Mouse (Mus musculus) layer of hippocampus, adult 9-11 months (tissue): ENCODE measurements around the gene Fndc3a.
A peak's percentile ranks its signal among the peaks of the same experiment; 100 is the strongest.

Experiments
- DNase-seq: peaks from one replicate; pipeline ENCODE4 v3.0.0; 2022

The Fndc3a gene

DNA sequence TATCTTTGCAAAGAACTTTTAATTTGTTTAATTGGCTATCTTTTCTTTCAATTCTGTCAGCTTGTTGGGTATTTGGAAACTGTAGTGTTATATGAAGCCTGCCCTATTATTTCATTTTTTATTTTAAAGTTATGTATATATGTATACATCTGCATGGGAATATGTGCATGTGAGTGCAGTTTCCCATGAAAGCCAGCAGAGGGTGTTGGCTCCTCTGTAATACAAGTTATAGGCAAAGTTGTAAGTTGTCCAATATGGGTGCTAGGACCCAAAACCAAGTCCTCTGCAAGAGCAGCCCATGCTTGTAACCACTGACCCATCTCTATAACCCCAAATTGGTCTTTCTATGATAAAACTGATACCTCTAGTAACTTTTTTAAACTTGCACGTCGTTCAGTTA lies 38.8 kb downstream of the Fndc3a start:
- DNase-seq, result no peak

DNA sequence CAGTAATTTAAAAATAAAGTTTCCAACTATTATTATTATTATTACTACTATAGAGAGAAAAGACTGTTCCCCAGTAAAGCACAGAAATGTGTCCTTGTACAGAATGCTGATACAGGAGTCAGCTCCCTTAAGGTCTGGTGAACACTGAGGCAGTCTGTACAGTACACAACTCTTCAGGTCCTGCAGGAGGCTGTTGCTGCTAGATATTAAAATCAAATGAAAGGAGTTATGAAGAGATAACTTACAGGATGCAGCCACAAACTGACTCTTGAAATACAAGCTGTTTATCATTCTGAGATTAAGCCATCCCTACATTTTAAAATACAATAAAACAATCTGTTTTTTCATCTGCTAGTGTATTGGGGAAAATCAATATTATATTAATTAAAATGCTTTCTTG lies 60.5 kb downstream of the Fndc3a start:
- DNase-seq, result no peak

DNA sequence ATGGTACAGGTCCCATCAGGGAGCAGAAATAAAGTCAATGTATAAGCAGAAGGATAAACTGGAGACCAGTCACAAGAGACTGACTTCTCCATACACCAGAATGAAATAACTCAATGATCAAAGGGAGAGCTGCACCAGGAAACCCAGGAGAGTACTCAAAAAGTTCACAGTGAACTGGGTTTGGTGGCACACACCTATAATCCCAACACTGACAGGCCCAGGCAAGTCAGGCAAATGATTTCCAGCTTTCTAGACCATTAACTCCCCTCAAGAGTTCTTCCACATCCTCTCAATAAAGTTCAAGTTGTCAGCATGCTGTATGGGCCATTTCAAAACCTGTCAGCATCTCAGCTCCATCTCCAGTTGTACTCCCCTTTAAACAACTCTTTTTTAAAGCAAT lies 64.3 kb downstream of the Fndc3a start:
- no peak for DNase-seq

DNA sequence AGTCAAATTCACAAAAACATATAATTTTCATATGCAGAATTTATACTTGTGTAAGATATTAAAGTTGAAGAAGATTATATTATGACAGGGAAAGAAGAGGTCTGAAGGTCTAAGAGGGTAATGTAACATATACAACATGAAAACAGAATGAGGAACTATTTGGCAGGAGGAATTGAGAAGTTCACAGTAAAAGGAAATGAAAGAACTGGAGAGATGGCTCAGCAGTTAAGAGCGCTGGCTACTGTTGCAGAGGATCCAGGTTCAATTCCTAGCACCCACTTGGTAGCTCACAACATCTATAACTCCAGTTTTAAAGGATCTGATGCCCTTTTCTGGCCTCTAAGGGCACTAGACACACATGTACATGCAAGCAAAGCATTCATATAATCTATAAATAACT lies 65.2 kb downstream of the Fndc3a start:
- no peak for DNase-seq

DNA sequence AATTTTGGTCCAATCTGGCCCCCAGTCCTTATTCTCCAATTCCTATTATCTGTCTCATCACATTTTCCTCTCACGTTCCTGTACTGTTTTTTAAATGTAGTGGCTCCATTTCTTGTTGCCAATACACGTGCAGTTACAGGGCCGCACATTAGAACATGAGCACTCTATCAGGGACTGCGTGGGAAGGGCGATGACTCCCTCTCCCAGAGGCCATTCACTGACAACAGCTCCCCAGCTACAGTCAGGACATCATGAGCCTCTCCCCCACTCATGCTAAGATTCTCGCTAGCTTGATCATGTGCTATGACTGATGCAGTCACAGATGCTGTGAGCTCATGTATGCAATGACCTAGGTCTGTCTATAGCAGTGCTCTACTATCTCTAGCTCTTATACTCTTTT lies 71.3 kb downstream of the Fndc3a start:
- no peak for DNase-seq

DNA sequence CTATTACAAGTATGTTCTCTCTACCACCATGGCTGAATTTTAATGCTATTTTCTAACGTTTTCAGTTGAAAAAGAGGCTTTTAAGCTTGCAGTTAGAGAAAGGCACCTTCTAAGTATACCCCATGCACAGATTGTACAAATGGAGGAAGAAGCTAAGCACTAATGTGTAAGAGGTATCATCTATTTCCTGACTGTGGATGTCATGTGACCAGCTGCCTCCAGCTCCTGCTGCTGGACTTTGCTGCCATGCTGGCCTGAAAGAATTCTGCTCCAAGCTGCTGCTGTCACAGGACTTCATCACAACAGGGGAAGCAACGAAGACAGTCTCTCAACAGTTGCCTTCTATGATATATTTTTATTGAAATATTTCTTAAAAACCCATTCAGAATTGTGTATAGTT lies 76.2 kb downstream of the Fndc3a start:
- DNase-seq, result no peak

DNA sequence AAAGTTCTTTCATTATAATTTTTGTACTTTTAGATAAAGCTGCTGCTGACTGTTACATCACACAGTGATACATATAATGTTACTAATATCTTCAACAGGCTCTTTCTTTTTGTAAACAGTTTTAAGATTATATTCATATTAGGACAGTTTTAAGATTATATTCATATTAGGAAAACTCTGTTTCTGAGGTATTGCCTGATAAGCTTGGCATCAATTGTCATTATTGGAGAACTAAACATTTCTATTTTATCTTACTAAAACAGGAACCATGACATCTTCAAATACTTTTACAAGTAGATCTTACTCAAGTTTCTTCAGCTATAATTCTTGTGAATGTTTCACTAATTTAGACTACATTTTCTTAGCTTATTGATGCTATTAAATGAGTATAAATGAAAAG lies 84.4 kb downstream of the Fndc3a start:
- no peak for DNase-seq

DNA sequence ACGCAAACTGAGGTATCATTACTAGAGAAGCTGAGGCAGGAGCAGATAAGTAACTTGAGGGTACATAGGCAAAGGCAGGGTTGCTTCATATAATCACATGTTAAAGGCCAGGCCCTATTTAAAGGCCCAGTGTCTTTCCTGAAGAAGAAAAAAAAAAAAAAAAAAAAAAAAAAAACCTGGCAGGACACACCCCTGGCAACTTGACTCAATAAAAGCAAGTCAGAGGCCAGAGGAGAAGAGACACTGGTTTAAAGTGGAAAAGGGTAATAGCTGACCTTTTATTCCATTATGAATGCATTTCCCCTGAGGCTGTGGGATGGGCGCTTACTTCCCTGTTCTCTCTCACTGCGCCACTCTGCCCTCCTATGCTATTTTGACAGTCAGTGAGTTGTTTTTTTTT lies 105.7 kb downstream of the Fndc3a start:
- no peak for DNase-seq

DNA sequence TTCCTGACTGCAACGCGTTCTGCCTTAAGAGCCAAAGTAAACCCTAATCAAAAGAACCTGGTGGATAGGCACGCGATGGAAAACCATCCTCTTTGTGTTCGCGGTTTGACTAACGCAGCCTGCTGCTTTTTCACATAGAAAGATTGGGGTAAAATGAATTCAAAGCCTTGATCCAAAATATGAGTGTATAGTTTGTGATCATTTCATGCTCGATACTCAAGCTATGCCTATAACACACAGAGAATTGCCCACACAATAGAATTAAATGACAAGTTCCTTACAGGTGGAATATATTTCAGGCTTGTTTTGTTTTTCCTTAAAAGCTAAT lies 106.6 kb downstream of the Fndc3a start:
- DNase-seq, result no peak

DNA sequence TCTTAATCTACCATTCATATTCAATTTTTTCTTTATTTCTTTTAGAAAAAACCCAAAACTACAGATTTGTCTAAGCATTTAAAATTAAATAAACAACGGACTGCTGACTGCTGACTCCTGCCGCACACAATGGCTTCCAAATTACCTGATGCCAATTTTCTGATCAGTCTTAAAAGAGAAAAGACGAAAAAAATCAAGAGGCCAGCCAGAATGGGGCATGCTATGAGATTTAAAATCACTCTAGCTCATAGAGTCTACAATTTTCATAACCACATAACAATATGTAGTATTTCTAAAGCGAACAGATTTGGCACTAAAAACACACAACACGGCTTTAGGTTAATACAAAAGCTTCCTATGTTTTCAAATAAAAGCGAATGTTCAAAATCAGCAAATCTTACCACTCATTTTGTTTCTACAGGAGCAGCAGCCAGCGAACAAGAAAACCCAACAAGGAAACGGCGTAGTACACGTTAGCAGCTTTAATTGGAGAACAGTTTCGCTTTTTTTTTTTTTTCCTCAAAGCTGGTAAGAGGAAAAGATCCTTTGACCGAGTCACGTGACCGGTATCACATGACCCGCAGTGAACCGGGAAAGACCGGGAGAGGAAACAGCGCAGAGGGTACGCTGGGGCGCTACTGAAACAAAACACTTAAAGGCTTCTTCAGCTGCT lies 107.1 kb downstream of the Fndc3a start:
- DNase-seq, result peak; percentile 92

DNA sequence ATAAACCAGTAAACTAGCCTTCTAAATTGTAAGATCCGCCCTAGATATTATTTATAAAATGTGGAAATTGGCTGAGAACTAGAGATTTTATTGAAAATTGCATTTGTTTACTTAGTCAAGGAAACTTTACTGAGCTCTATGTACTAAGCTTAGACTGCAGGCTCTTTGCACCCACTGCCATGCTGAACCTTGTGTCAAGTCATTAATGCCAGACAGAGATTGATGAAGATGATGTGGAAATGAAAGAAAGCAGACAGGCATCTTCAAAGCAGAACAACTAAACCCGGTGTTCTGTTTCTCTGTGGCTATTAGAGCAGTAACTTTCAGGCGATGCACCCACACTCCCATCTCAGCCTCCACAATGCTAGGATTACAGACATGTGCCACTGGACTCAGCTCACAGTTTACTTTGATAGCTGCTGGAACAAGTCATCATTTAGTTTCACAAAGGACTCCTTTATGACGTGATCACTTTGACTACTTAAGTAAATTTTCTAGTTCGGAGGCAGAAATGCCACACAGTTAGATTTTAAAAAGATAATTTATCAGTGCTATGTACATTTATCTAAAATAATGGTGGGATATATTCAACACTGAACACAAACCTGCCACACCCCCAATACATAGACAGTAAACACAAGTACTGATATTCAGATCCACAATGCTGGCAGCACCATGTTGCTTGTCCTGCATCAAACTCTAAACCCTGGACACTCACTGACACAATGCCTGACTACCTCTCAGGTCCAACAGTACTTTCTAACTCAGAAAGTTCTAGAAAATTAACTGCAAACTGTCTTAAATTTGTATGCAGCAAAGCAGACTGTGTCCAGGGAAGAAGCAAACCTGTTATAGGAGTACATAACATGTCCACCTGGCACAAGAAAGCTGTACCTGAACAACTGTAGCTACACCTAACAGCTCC lies 108.2 kb downstream of the Fndc3a start:
- DNase-seq, result no peak

DNA sequence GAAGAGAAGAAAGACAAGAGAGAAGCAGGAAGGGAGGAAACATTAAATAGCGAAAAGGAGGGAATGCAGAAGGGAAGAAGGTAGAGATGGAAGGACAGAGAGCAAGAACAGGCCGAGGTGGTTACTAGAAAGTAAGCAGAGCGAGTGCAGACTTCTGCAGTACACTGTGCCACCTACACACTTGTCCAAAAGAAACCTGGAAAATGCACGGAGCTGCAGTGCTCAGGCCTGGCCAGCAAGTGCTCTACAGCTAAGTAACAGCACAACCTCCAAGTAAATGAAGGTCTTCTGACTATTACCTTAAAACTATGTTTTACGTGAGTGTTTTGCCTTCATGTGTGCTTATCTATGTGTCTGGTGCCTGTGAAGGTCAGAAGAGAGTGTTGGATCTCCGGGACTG lies 109.4 kb downstream of the Fndc3a start:
- DNase-seq, result no peak

DNA sequence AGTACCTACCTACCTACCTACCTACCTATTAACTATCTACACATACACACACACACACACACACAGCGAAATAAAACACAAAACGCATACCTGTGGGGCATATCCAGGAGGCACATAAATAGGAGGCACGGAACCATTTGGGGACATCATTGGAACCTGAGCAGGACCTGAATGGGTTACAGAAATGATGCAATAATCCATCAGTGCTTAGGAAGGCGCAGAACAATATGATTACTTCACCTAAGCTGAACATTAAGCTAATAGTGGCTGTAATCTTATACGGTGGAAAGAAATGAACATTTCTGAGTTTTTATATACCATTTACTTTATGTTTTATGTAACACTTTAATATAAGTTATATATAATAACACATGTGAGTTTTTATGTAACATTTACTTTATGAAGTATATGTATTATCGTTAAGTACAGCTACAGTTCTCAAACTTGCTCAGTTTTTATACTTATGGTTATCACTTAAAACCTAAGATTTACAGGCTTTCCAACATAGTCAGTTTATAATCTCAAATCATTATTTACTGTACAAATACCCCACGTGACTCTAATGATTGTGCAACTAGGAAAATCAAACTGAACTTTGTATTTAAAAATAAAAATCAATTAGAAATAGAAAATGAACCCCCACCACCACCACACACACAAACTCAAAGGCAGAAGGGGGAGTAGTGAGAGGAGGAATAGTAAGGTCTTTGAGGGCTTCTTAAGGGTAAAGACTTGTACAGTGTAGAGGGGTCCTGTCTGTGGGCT lies 110.6 kb downstream of the Fndc3a start:
- DNase-seq, result no peak

DNA sequence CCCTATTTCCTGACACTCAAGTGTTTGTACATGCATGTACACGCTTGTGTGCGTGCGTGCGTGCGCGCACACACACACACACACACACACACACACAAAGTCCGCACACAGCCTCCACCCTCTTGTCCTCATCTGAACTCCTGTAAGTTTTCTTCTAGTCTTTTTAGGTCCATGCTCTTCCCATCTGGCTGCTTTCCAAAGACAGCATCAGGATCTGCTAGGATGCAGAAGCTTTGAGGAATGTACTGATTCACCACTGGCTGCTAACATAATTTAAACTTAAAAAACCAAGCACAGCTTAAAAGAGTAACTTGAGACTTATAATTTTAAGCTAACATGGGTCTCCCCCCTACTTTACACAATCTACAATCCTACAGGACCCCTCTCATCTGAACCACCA lies 115.6 kb downstream of the Fndc3a start:
- no peak for DNase-seq

DNA sequence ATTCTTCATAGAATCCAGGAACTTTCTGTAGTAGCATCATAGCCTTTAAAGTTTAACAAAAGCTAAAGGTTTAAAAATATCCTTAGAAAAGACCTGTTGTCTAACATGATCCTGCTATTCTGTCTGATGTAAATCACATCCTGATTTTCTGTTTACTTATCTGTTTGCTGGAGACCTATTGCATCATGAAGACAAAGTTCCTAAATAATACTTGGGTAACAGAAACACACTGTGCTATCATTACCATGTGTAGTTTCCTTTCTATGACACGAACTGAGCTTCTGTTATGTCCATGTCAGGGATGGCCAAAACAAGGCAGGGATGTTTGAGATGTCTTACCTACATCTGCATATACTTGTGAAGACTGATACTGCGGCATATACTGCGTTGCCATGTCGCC lies 120.4 kb downstream of the Fndc3a start:
- DNase-seq, result no peak

DNA sequence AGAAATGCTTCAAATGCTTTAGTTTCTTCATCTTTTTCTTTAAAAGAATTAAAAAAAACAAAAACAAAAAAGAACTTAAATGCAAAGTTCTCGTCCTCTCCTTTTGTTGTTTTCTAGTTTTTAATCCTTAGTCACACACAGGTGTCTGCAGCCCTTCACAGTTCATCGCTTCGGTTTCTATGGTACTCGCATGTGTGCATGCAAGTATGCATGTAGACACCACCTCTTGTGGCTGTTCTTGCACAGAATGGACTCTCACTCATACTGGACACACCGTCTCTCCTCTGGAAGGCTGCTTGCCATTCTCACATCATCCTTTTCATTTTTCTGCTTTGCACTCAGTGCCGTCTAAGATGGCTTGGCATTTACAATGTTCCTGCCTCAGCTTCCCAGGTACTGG lies 126.8 kb downstream of the Fndc3a start:
- no peak for DNase-seq

DNA sequence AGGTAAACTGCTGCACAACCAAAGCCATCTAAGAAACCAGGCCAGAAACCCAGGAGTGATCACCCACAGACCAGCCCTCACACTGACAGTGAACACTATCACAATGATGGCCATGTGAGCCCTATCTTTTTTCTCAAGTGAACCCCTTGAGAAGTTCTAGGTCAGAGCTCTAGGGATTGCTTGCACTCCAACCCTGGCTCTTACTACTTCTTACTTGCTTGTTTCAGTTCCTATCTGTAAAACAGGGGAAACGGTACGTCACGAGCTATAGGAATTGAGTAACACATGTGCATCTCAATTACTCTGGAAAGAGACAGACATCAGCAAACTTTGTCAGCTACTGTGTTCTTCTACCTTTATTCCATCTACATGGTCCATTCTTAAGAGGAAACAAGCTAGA lies 128.8 kb downstream of the Fndc3a start:
- peak; percentile 35 for DNase-seq

DNA sequence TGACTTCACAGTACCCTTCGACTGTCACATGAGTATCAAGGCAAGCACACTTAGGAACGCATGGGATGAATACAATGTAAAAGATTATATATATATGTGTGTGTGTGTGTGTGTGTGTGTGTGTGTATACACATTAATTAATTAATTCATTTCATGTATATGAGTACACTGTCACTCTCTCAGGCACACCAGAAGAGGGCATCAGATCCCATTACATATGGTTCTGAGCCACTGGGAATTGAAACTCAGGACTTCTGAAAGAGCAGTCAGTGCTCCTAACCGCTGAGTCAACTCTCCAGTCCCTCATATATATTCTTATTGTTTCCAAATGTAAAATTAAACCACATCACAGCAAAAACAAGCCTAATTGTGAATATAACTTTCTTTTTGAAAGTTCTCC lies 133.5 kb downstream of the Fndc3a start:
- DNase-seq, result no peak

DNA sequence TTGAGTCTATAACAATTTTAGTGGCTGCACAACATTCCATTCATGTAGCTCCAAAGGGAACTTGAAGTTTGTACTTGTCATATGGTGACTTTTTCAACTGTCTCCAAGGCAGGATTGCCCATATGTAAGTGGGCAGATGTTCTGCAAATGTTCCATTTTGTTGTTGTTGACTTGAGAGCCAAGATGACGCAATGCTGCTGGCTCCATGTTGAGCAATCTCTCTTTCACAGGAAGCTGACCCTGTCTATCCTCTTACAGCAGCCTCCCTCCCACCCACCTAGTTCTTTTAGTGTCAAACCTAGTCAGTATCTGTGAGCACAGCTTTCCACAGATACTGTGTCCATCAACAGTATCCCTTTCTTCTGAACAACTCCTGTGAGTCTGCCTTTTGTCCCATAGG lies 145.9 kb downstream of the Fndc3a start:
- peak; percentile 42 for DNase-seq

DNA sequence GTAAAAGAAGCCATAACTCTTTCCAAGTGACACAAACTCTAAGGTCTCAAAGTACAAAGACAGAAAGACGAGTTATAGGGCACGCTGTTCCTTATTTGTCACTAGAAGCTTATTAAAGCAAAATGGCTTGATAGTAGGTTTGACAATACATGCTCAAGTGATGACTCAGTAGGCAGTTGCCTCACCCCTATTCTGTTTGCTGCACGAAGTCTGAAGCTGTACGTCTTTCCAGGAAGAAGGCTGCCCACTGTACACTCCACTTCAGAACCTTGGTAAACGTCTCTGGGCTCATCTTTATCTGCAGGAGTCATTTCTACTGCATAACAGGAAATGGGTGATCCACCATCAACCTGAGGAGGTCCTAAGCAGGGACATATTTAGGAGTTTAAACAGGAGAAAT lies 151.0 kb downstream of the Fndc3a start:
- no peak for DNase-seq

DNA sequence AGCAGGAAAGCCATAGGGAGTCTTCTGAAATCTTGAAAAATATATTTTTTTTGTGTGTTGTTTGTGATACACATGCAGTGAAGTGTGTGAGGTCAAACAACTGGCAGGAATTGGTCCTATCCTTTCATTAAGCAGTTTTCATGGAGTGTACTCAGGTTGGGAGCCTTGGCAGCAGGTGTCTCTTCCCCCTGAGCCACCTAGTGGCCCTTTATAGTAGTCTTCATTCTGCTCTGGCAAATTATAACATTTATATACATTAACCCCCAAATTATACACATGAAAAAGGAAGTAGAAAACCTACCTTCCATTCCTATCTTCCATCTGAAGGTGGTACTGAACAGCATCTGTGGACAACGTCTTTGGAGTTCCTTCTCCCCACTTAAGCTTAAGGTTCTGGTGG lies 154.0 kb downstream of the Fndc3a start:
- DNase-seq, result no peak

DNA sequence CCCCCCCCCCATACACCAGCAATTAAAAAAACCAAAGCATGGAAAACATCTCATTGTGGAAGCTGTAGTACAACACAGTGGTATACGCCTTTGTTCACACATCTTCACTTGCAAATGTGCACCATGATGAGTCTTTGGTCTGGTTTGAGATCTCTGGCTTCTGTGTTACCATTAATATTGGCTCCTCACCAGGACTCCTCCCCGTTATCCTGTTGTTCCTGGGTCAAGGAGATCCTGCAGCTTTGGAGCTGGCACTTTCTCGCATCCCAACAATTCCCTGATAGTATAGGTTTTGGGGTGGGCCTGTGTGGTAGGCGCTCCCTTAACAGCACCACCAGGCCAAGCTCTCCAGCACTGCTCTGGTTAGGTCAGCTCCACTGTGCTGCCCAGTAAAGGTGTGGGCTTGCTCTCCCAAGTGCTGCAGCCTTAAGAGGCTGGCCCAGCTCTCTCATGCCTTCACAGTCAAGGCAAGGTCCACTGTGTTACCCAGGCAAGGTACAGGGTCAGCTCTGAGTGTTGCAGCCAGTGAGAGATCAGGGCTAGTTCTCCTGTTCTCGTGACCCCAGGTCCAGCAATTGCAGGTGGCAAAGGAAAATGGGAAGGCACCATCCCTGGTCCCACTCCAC lies 173.3 kb downstream of the Fndc3a start:
- no peak for DNase-seq

DNA sequence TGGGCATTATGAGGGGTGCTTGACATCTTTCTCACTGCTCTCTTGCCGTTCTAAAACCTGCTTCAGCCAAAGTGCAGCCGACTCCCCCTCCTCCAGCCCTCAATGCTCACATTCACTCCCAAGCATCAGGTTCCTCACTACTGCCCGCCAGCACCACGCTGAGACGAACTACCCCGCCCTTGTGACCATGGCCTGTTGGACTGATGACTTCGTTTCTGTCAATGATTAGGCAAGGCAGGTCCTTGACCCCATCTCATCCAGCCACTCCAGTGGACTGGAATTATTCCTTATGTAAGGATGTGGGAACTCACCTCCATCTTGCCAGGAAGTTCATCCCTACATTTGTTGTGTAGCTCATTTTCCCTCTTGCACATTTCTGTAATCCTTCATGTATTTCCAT lies 175.9 kb downstream of the Fndc3a start:
- DNase-seq, result no peak
